Mouse (Mus musculus) 416B (cell line): ENCODE data around the gene Lars2.

Experiments used
- DNase-seq: peaks from one replicate; pipeline ENCODE4 v3.0.0; 2011; ENCODE audit warnings: low read depth

Lars2 gene

GRCm38 (mm10) chr9:123478031-123478585 is 111.4 kb downstream of the Lars2 start:
- peak; percentile 62 for DNase-seq

DNA sequence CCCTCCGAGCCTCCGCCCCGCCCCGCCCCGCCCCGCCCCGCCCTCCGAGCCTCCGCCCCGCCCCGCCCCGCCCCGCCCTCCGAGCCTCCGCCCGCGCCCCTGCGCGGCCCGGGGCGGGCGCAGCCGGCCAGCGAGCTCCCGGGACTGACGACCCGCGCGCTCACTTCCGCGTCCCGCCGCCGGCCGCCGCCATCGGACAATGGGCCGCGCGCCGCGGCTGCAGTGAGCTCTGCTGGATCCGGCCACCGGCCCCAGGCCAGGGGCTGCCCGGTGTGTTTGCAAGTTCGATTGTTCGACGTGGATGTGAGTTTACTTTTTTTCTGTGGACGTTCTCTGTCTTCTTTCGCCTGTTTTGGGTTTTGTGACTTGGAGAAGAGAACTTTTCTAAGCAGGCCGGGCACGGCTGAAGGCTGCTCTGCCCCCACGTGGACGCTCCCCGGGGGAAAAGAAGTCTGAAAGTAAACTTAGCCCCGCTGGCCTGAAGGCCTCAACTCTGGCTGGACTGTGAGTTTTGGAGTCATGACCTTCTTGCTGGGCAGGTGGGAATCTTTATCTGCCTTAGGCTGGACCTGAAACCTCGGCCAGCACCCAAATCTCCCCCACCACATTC is 112.0 kb downstream of the Lars2 start, which contains the start of gene Limd1:
Limd1 (plus strand) TSS at position 121 of the 610 bp plus-strand sequence.
- DNase-seq, result peak; percentile 80

DNA sequence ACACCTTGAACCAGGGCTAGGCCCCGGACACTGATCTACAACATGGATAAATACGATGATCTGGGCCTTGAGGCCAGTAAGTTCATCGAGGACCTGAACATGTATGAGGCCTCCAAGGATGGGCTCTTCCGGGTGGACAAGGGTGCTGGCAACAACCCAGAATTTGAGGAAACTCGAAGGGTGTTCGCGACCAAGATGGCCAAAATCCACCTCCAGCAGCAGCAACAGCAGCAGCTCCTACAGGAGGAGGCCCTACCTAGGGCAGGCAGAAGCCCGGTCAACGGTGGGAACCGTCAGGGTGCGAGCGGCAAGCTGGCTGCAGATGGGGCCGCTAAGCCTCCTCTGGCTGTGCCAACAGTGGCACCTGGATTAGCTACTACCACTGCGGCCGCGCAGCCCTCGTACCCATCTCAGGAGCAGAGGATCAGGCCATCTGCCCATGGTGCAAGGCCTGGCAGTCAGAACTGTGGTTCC is 112.5 kb downstream of the Lars2 start:
- no peak for DNase-seq

GRCm38 (mm10) chr9:123479876-123480252 is 113.1 kb downstream of the Lars2 start:
- DNase-seq, result no peak

DNA sequence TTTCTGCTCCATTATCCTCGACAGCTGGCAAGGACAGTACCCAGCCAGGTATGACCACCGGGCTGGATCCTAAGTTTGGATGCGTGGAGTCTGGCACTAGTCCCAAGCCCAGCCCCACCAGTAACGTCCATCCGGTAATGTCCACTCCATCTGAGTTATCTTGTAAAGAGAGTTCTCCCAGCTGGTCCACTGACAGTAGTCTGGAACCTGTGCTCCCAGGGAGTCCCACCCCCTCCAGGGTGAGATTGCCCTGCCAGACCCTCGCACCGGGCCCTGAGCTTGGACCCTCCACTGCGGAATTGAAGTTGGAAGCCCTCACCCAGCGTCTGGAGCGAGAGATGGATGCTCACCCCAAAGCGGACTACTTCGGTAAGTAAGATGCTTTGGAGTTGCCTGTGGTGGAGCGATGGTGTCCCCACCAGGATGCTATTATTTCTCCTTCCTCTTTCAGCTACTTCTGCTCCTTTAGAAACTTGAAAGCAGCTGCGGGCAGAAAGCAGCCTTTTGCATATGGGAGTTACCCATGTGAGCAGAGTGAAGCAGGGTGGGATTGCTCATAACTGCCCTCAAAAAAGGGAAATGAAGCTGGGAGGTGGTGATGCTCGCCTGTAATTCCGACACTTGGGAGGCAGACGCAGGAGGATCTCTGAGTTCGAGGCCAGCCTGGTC is 113.7 kb downstream of the Lars2 start:
- peak; percentile 22 for DNase-seq

- no peak for DNase-seq
Observed at GRCm38 (mm10) chr9:123481136-123481535, 114.4 kb downstream of the Lars2 start.

DNA sequence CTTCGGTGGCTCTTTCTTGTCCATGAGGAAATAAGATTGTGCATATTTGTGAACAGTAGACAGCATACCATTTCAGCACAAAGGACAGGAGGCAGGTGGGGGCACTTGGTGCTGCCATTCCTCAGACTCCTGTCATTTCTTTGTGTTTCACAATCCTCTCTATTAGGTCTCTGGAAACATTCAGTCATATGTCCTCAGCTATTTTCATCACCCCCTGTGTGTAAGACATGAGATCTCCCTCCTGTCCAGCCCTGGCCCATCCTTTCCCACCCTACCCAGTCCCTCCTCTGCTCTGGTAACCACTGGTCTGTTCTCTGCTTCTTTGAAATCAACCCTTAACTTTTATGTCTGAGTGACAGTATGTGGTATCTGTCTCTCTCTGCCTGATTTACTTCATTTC is 116.9 kb downstream of the Lars2 start:
- no peak for DNase-seq

DNA sequence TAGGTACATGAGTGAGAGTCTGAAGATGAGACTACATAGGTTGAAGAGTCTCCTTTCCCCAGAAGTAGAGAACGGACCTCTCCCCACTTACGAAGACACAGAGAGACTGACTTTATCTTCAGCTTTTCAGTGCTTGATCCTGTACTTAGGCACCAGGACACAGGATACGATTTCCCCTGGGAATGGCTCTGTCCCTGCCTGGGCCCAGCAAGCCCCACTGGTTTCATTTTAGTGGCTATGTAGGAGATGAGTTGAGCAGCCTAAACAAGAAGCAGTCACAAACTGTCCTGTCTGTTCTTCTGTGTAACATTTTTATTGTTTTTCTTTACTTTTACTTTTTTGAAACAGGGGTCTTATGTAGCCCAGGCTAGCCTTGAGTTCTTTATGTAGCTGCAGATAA is 118.1 kb downstream of the Lars2 start:
- no peak for DNase-seq

DNA sequence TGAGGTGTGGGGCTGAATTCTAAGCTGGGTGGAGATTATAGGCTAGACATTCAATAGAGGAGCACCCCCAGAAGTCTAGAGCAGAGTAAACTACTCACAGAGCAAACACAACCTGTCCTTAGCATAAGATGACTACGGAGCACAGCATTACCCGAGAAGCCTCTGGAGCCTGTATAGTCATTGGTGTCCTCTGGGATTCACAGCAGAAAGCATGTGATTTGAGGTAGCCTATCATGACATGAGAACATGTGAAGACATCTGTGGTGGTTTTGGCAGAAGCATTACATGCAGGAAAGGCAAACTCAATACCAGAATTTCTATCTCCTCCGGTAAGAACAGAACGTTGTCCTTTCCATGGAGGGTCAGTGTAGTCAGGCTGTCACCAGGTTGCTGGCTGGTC is 118.8 kb downstream of the Lars2 start:
- DNase-seq, result no peak

DNA sequence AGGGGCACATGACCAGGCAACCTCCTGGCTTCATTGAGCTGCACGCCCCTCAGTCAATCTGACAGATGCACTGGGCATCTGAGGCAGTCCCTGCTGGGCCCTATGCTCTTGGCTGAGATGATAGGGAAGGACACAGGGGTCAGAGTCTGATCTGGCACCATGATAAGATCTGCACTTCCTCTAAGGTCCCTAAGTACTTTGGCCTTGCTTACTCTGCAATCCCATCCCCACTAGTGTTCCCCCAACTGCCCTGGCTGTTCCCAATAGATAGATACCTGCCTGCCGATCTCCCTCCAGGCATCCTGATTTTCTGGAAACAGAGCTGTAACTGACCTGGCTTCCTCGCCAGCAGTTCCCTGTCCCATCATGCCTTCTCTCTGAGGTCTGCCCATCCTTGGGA is 119.9 kb downstream of the Lars2 start:
- DNase-seq, result no peak

DNA sequence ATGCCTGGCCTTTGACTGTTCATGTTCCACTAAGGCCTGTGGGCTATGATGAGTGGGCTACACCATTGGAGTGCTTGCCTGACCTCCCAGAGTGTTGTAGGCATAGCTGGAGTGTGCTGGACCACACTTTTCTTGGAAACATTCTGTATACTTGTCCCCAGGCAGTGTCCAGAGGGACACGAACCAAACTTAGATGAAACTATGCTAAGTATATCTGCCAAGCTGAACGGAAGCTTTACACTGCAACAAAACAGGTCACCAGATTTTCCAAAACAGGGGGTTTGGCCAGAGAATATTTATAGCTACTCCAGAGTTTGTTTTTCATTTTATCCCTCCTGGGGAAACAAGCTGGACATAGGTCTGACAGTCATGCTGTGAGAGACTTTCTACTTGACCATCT is 122.3 kb downstream of the Lars2 start:
- DNase-seq, result no peak

DNA sequence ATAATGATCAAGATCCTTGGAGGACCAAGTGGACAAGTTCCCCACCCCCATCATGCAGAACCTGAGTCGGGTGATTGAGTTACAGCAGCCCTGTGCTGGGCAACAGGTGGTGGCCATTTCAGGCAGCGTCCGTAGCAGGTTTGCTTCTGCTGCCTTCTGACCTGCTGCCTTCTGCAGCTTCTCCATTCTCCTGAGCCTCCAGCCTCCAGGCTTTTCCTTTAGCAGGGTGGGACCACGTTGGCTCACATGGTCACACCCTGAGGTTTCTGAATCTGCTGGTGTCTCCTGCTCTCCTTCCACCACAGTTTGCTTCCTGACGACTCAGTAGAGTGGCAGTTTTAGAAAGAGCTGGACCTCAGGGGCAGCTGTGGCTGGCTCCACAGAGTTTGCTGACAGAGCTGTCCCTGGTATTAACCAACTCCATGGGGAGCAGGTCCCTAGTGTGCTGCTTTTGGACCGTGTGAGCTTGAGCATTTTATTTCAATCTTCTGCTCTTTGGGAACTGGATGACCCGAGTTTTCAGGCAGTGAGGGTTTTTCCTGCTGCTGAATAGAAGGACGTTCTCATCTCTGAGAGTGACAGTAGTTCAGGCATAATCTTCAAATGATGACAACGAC is 123.1 kb downstream of the Lars2 start:
- DNase-seq, result no peak

- no peak for DNase-seq
Observed at GRCm38 (mm10) chr9:123490930-123491329, 124.2 kb downstream of the Lars2 start.

DNA sequence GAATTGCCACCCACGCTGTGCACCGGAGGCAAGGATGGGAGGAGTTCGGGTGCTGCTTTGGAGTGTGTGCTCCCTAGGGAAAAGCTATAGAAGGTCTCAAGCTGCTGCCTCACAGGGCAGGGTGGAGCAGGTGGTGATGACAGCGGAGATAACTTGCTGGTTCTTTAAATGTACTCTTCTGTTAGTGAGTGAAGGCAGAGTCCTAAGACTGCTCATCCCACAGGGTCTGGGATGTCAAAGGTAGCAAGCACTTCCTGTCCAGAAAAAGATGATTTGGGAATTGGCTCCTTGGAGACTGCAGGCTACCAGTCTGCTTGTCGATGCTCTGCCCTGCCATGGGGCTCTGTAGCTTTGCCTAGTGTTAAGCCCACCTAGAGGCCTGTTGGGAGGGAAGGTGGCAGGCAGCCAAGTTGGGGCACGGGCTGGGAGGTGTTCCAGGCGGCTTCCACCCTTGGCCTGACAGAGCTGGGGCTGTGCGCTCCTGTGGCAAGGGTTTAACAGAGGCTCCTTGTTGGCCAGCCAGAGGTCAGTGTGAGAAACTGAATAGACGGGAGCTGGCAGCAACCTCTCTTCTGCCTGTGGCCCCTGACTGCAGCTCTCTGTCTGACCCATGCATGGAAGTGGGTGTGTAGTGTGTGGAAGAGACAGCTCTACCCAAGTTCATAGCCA is 125.3 kb downstream of the Lars2 start:
- no peak for DNase-seq

DNA sequence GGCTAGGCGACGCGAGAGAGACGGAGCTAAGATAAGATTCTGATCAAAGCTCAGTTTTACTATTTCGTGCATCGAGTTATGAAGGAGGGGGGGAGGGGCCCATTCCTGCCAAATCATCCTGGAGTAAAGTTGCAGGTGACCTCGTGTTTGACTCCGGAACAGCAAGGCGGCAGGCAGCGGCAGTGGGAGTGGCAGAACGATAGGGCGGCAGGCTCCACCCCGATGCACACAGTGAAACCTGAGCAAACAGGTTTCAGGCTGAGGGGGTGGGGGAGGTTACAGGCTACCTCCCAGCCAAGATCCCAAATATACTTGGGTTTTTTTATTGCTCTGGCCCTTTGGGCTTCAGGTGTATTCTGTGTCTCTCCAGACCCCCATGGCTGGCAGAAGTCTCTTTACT is 129.9 kb downstream of the Lars2 start:
- DNase-seq, result no peak

GRCm38 (mm10) chr9:123497906-123498305 is 131.2 kb downstream of the Lars2 start:
- peak; percentile 86 for DNase-seq

DNA sequence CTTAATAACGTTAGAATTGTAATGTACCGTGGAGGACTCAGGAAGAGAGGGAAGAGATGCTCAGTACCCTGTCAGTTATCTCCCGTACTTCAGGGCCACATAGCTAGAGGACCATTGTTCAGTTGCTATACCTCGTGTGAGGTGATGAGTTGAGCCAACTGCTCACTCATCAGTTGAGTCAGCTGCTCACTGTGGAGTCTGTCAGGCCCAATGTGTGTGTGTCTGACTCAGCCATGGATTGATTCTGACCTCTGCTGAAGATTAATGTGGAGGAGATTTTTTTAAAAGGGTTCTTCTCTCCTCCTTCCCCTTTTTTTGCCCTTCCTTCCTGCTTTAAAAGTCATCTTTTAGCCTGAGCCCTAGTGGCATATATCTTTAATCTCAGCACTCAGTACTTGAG is 133.8 kb downstream of the Lars2 start:
- no peak for DNase-seq

GRCm38 (mm10) chr9:123503171-123503834 is 136.6 kb downstream of the Lars2 start:
- DNase-seq, result no peak

- peak; percentile 77 for DNase-seq
Observed at GRCm38 (mm10) chr9:123504325-123504724, 137.6 kb downstream of the Lars2 start.

- DNase-seq, result no peak
Observed at GRCm38 (mm10) chr9:123505598-123505997, 138.9 kb downstream of the Lars2 start.

DNA sequence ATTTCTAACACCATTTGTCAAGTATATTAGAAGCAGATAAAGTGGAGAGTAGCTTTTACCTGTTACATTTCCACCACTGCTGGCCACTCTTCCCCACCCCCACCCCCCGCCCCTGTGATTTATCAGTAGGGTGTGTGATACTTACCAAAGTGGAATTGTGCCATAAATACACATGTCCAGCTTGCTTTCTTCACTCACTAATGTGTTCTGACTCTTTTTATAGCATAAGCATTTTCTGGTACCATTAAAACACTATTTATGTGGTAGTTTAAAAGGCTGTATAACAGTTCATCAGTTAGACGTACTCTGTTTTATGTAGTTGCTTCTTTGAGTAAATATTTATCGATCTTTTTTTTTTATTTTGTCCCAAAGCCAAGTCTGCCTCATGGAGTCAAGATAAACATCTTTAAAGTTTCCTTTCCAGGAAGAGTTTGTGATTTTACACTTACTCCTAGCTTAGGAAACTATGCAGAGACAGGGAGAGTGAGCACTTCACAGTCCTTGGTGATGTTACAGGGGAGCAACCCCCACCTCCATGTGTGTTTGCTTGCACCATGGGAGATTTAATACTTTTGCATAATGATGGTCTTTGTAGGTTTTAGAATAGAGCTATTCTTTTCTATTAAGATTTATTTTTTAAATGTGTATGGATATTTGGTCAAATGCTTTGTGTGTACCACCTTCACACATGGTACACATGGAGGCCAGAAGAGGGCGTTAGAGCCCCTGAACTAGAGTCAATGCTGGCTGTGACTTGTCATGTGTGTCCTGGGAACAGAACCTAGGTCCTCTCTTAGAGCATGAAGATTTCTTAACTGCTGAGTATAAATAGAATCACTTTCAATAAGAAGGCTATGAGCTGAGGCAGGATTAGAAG is 139.8 kb downstream of the Lars2 start:
- no peak for DNase-seq
